Mouse (Mus musculus) spleen, adult 12 weeks (tissue): ENCODE measurements at regions not wholly inside any gene's neighbourhood (a gene's known extent, or its start where the extent isn't known, plus 50 kb on each side); places are given as distances from the start of the nearest gene placed in this dataset.

Experiments
- DNase-seq: peaks from one replicate; pipeline ENCODE4 v3.0.0; 2022; ENCODE audit warnings: low spot score

- DNase-seq = no peak
Observed at GRCm38 (mm10) chr7:90030486-90031250, 49.9 kb upstream of the Eed start.

- DNase-seq = no peak
Observed at GRCm38 (mm10) chr7:90033086-90033485, 52.3 kb upstream of the Eed start.

- DNase-seq = no peak
Observed at GRCm38 (mm10) chr7:90033640-90034312, 53.0 kb upstream of the Eed start.

- no peak for DNase-seq
Observed at GRCm38 (mm10) chr7:90034498-90034897, 53.7 kb upstream of the Eed start.

GRCm38 (mm10) chr7:90035396-90035795 lies 54.6 kb upstream of the Eed start:
- DNase-seq = no peak

- DNase-seq = no peak
Observed at GRCm38 (mm10) chr7:90037736-90038135, 57.0 kb upstream of the Eed start.

- no peak for DNase-seq
Observed at GRCm38 (mm10) chr7:90039504-90039903, 58.7 kb upstream of the Eed start.

- no peak for DNase-seq
Observed at GRCm38 (mm10) chr7:90040581-90041340, 60.0 kb upstream of the Eed start.

- no peak for DNase-seq
Observed at GRCm38 (mm10) chr7:90041565-90042024, 60.8 kb upstream of the Eed start.

- no peak for DNase-seq
Observed at GRCm38 (mm10) chr7:90042364-90042763, 61.6 kb upstream of the Eed start.

- no peak for DNase-seq
Observed at GRCm38 (mm10) chr7:90043526-90043925, 62.7 kb upstream of the Eed start.

- DNase-seq = no peak
Observed at GRCm38 (mm10) chr7:90044100-90044698, 63.4 kb upstream of the Eed start.

GRCm38 (mm10) chr7:90045208-90045800 lies 64.5 kb upstream of the Eed start:
- no peak for DNase-seq

- no peak for DNase-seq
Observed at GRCm38 (mm10) chr7:90046228-90046627, 65.4 kb upstream of the Eed start.

- no peak for DNase-seq
Observed at GRCm38 (mm10) chr7:90046862-90047261, 66.1 kb upstream of the Eed start.

- DNase-seq = no peak
Observed at GRCm38 (mm10) chr7:90048401-90049307, 67.9 kb upstream of the Eed start.

- no peak for DNase-seq
Observed at GRCm38 (mm10) chr7:90049831-90050237, 69.1 kb upstream of the Eed start.

GRCm38 (mm10) chr7:90054795-90055511 lies 74.2 kb upstream of the Eed start:
- DNase-seq = no peak

- DNase-seq = no peak
Observed at GRCm38 (mm10) chr7:90057947-90058346, 72.1 kb upstream of the Picalm start.

- DNase-seq = no peak
Observed at GRCm38 (mm10) chr7:90058636-90059035, 71.4 kb upstream of the Picalm start.
